Mouse (Mus musculus) CH12.LX (cell line): ENCODE results near the gene Mon1a. TPM values are rescaled to one million over a fixed set of nuclear protein-coding genes. Genes with fewer than 3 reads are reported as not detected.

Experiments
- DNase-seq: peaks from one replicate; pipeline ENCODE4 v3.0.0-alpha.2; 2013; ENCODE audit errors: extremely low read depth
- H3K27ac ChIP-seq: 2 replicates; pipeline ENCODE4 v1.5.1; 2012; ENCODE audit warnings: low read depth, mild to moderate bottlenecking, control low read depth, moderate library complexity; ENCODE audit not compliant: insufficient read depth
- H3K27me3 ChIP-seq: replicated peaks from 2 replicates; pipeline ENCODE3; 2012; ENCODE audit warnings: inconsistent platforms
- H3K36me3 ChIP-seq, 2 experiments: replicated peaks in 1 of 2; 2 replicates each; pipeline versions ENCODE3 to v1.6.1; 2012; ENCODE audit warnings: inconsistent platforms in 1 of 2, low read length in 1 of 2, mild to moderate bottlenecking in 1 of 2, mixed read lengths in 1 of 2, moderate library complexity in 1 of 2; ENCODE audit not compliant: control insufficient read depth in 1 of 2, insufficient read depth in 1 of 2
- H3K4me1 ChIP-seq, 2 experiments: 2 replicates each; pipeline ENCODE4 v1.6.1; 2012; ENCODE audit warnings: inconsistent platforms in 1 of 2, moderate library complexity in 1 of 2; ENCODE audit not compliant: insufficient read depth in 2 of 2, control insufficient read depth in 1 of 2
- H3K4me2 ChIP-seq: 2 replicates; pipeline ENCODE4 v1.6.1; 2012; ENCODE audit warnings: low read depth, mild to moderate bottlenecking, control low read depth; ENCODE audit not compliant: poor library complexity, insufficient read depth, severe bottlenecking
- H3K4me3 ChIP-seq, 3 experiments: fragments of 150-350 bp in 1 of 3; sonication (generic) in 1 of 3; replicated peaks in 1 of 3; 2 replicates each; pipeline versions ENCODE3 to v1.5.1; 2011 to 2012; ENCODE audit warnings: low read depth in 2 of 3, low read length in 2 of 3, mild to moderate bottlenecking in 2 of 3, moderate library complexity in 2 of 3, control low read depth in 1 of 3, improper control_type of control experiment in 1 of 3, inconsistent platforms in 1 of 3, mixed read lengths in 1 of 3; ENCODE audit not compliant: poor library complexity in 1 of 3
- H3K79me2 ChIP-seq: replicated peaks from 2 replicates; pipeline ENCODE4 v1.6.1; 2012; ENCODE audit warnings: mild to moderate bottlenecking, moderate library complexity; ENCODE audit not compliant: control insufficient read depth, poor library complexity, insufficient read depth, severe bottlenecking; ENCODE audit errors: extremely low read depth
- H3K9ac ChIP-seq: 2 replicates; pipeline ENCODE4 v1.6.1; 2012; ENCODE audit warnings: low read depth, mild to moderate bottlenecking, control low read depth, moderate library complexity; ENCODE audit not compliant: insufficient read depth
- H3K9me3 ChIP-seq: replicated peaks from 2 replicates; pipeline ENCODE3; 2012; ENCODE audit warnings: low read length, inconsistent platforms, mixed read lengths
- BHLHE40 ChIP-seq: IDR thresholded peaks from 2 replicates; pipeline ENCODE4 v1.6.1; 2011; ENCODE audit warnings: mild to moderate bottlenecking, low read depth, low read length, improper control_type of control experiment
- CHD2 ChIP-seq: IDR thresholded peaks from 2 replicates; pipeline ENCODE4 v1.6.1; 2011; ENCODE audit warnings: low read length, improper control_type of control experiment
- E2F4 ChIP-seq: IDR thresholded peaks from 2 replicates; pipeline ENCODE4 v1.6.1; 2011; ENCODE audit warnings: low read depth, low read length, improper control_type of control experiment; ENCODE audit not compliant: insufficient replicate concordance
- ETS1 ChIP-seq: conservative IDR thresholded peaks from 2 replicates; pipeline ENCODE4 v1.6.1; 2012; ENCODE audit warnings: low read depth, mild to moderate bottlenecking, inconsistent platforms, low read length, improper control_type of control experiment, moderate library complexity
- GABPA ChIP-seq: IDR thresholded peaks from 2 replicates; pipeline ENCODE4 v1.6.1; 2012; ENCODE audit warnings: low read depth, low read length, improper control_type of control experiment, inconsistent platforms; ENCODE audit not compliant: insufficient replicate concordance
- JUN ChIP-seq: IDR thresholded peaks from 2 replicates; pipeline ENCODE4 v1.6.1; 2011; ENCODE audit warnings: low read depth, mild to moderate bottlenecking, low read length, improper control_type of control experiment, moderate library complexity; ENCODE audit not compliant: insufficient read depth
- KAT2A ChIP-seq: IDR thresholded peaks from 2 replicates; pipeline ENCODE4 v1.6.1; 2012; ENCODE audit warnings: low read length, improper control_type of control experiment, inconsistent platforms; ENCODE audit not compliant: insufficient replicate concordance
- MAZ ChIP-seq: IDR thresholded peaks from 2 replicates; pipeline ENCODE4 v1.6.1; 2012; ENCODE audit warnings: low read depth, mild to moderate bottlenecking, inconsistent platforms, low read length, improper control_type of control experiment, moderate library complexity
- MEF2A ChIP-seq: IDR thresholded peaks from 2 replicates; pipeline ENCODE4 v1.6.1; 2014; ENCODE audit warnings: low read depth, mild to moderate bottlenecking, inconsistent platforms, low read length, improper control_type of control experiment, borderline replicate concordance
- MXI1 ChIP-seq: IDR thresholded peaks from 2 replicates; pipeline ENCODE4 v1.6.1; 2011; ENCODE audit warnings: mild to moderate bottlenecking, low read depth, low read length, improper control_type of control experiment
- MYC ChIP-seq: IDR thresholded peaks from 2 replicates; pipeline ENCODE4 v1.6.1; 2011; ENCODE audit warnings: low read depth, mild to moderate bottlenecking, improper control_type of control experiment, low read length
- NELFE ChIP-seq: IDR thresholded peaks from 2 replicates; pipeline ENCODE4 v1.6.1; 2011; ENCODE audit warnings: low read depth, low read length, improper control_type of control experiment
- NRF1 ChIP-seq: IDR thresholded peaks from 2 replicates; pipeline ENCODE4 v1.6.1; 2014; ENCODE audit warnings: low read depth, mild to moderate bottlenecking, inconsistent platforms, low read length, improper control_type of control experiment, moderate library complexity
- POLR2AphosphoS2 ChIP-seq: IDR thresholded peaks from 2 replicates; pipeline ENCODE4 v1.6.1; 2011; ENCODE audit warnings: low read depth, low read length, improper control_type of control experiment
- TBP ChIP-seq: conservative IDR thresholded peaks from 2 replicates; pipeline ENCODE4 v1.6.1; 2011; ENCODE audit warnings: low read depth, low read length, improper control_type of control experiment
- TCF12 ChIP-seq: IDR thresholded peaks from 2 replicates; pipeline ENCODE4 v1.6.1; 2014; ENCODE audit warnings: low read depth, mild to moderate bottlenecking, inconsistent platforms, low read length, improper control_type of control experiment
- USF1 ChIP-seq: IDR thresholded peaks from 2 replicates; pipeline ENCODE4 v1.6.1; 2014; ENCODE audit warnings: low read depth, mild to moderate bottlenecking, inconsistent platforms, low read length, improper control_type of control experiment
- USF2 ChIP-seq: conservative IDR thresholded peaks from 2 replicates; pipeline ENCODE4 v1.6.1; 2011; ENCODE audit warnings: low read depth, low read length, improper control_type of control experiment
- ZC3H11A ChIP-seq: IDR thresholded peaks from 2 replicates; pipeline ENCODE4 v1.6.1; 2012; ENCODE audit warnings: low read depth, mild to moderate bottlenecking, inconsistent platforms, low read length, improper control_type of control experiment
- ZKSCAN1 ChIP-seq: IDR thresholded peaks from 2 replicates; pipeline ENCODE4 v1.6.1; 2012; ENCODE audit warnings: low read depth, inconsistent platforms, low read length, improper control_type of control experiment, borderline replicate concordance
- ZMIZ1 ChIP-seq: IDR thresholded peaks from 2 replicates; pipeline ENCODE4 v1.6.1; 2012; ENCODE audit warnings: low read depth, mild to moderate bottlenecking, inconsistent platforms, low read length, improper control_type of control experiment
- dilution Hi-C: fragments of 300-500 bp; cut with MboI; formaldehyde crosslinking; loops from 2 replicates; pipeline ENCODE4 v1.14.3; 2020; ENCODE audit warnings: low sequenced_read_pairs; ENCODE audit not compliant: extremely low pct_unique_long_range_greater_than_20kb, extremely low pct_ligation_motif_present
- in situ Hi-C: fragments of 300-500 bp; cut with MboI; formaldehyde crosslinking; loops from 3 replicates; pipeline ENCODE4 v1.14.3; 2019; ENCODE audit warnings: low sequenced_read_pairs, low pct_ligation_motif_present, low pct_unique_long_range_greater_than_20kb, mixed read lengths
- polyA plus RNA-seq: library from polyadenylated mRNA; unstranded; fragments of >175 nt; gene quantifications from 2 replicates; pipeline ENCODE4 v1.2.1, GENCODE M21; 2012; ENCODE audit warnings: low read depth; ENCODE audit not compliant: insufficient read length
- total RNA-seq, 2 experiments: library from RNA; depleted of rRNA; stranded (reverse); fragments of 300-350 nt in 1 of 2; fragments of >200 nt in 1 of 2; gene quantifications; 2 replicates each; pipeline ENCODE4 v1.2.3; 2012 to 2014

Mon1a gene
- total and polyA plus RNA-seq, 3 experiments: 13.6 to 19.5 (median 15.3) TPM

DNA sequence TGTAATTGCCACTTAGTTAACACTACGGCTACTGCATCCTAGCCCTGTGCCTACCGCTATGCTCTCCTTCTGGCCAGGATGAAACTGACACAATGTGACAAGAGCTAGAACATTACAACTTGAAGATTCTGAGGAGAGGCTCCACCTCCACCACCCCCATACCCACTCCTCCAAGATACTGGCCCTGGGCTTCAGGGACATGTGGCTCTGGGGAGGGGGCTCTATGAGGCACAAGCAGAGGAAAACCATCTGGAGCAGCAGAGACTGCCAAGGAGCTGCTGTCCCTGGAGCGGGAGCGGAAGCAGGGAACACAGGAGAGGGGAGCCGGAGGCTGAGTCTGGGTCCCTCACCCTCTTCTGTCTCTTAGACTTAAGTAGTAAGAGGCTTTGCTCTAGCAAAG is 39.8 kb downstream of the Mon1a start:
- no peaks in the 10 kb centered on the region for H3K9me3 ChIP-seq
- H3K4me2 ChIP-seq: no peak overlapping the region
- peaks cover 6 to 12% of the 10 kb centered on the region in 2 experiments for H3K4me1 ChIP-seq
- H3K36me3 ChIP-seq: no peaks in the 10 kb centered on the region
- no peaks in the 10 kb centered on the region for H3K79me2 ChIP-seq
- in situ Hi-C loops: no loop called here
- DNase-seq: no peak
- no peak overlapping the region for H3K27ac ChIP-seq
- TF ChIP-seq JUN (no peak), ZKSCAN1 (no peak), ETS1 (no peak), TCF12 (no peak), ZMIZ1 (no peak), E2F4 (no peak), BHLHE40 (no peak)
- TF ChIP-seq, all 38 proteins: peak for 0
- Histone ChIP-seq H3K9ac (no peak overlapping the region), H3K27me3 (peaks cover 89% of the 10 kb centered on the region), H3K4me3 (no peak overlapping the region)
- dilution Hi-C loops: no loop called here

DNA sequence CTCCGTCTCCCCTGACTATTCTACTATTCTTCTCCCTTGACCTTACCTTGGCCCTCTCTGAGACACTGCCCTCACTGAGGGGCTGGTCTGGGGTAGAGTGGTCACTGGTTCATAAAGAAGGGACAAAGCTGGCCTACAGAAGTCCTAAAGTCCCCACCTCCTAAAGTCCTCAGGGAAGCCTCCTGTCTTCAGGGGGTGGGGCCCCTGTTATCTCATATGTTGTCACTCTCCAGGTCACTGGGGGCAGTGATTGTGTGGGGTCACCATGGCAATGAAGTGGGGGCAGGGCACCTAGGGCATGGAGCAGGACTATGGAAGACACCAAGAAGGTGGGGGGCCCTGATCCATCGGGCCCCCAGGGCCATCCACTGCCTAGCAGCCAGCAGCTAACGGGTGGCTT is 40.2 kb downstream of the Mon1a start, which contains the start of gene Actl11:
Gene Actl11, plus strand, starts transcription at position 301 of the 400 bp plus-strand sequence.
- no peak within 1 kb of the TSS for H3K9ac ChIP-seq
- dilution Hi-C loops: no loop called here

DNA sequence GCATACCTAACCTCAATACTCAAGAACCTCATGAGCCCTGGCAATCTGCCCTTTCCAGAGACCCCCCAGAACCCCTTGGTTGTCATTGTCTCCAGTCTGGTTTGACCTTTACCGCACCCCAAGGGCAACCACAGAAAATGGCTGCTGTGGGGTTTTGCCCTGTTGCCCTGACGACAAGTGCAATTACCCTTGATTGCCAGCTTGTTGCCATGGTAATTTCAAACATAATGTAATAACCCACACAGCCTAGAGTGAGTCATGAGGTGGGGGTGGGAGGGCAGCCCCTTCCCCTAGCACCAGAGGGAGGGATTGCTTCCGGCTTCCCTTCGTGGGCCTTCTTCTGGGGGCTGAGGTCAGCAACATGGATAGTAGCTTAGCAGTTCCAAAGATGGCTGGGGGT is 44.3 kb downstream of the Mon1a start:
- Histone ChIP-seq H3K4me2 (no peak overlapping the region), H3K4me1 (no peaks in the 10 kb centered on the region), H3K79me2 (no peaks in the 10 kb centered on the region), H3K9me3 (no peaks in the 10 kb centered on the region), H3K36me3 (no peaks in the 10 kb centered on the region), H3K27me3 (peaks cover 96% of the 10 kb centered on the region), H3K27ac (no peak overlapping the region), H3K9ac (no peak overlapping the region), H3K4me3 (no peak overlapping the region)
- TF ChIP-seq MXI1 (no peak), MAZ (no peak), NELFE (no peak), TBP (no peak), USF1 (no peak), CHD2 (no peak), MEF2A (no peak), GABPA (no peak), ZC3H11A (no peak), POLR2AphosphoS2 (no peak)
- no peak for DNase-seq
- dilution Hi-C loops: no loop called here
- in situ Hi-C loops: no loop called here

More for the DNA sequence above, 40.2 kb downstream of the Mon1a start, which contains the start of gene Actl11:
- Histone ChIP-seq H3K27ac (no peak within 1 kb of the TSS), H3K4me1 (peaks cover 6 to 10% of the 10 kb centered on the region in 2 experiments), H3K27me3 (peaks cover 93% of the 10 kb centered on the region), H3K4me2 (no peak within 1 kb of the TSS), H3K36me3 (no peaks in the 10 kb centered on the region), H3K4me3 (no peak within 1 kb of the TSS), H3K9me3 (no peaks in the 10 kb centered on the region), H3K79me2 (no peaks in the 10 kb centered on the region)
- TF ChIP-seq TCF12 (no peak), MYC (no peak), USF2 (no peak), KAT2A (no peak), POLR2AphosphoS2 (no peak), E2F4 (no peak), NRF1 (no peak)
- DNase-seq: no peak
- in situ Hi-C loops: no loop called here
